Mouse (Mus musculus) E14TG2a.4 (cell line): Measurements from ENCODE around the gene Runx2.

Source experiments
- CTCF ChIP-seq: conservative IDR thresholded peaks from 2 replicates; pipeline ENCODE4 v1.5.1; 2014; ENCODE audit warnings: low read length
- NANOG ChIP-seq: IDR thresholded peaks from 2 replicates; pipeline ENCODE4 v1.6.1; 2014; ENCODE audit warnings: borderline replicate concordance, low read length, mixed read lengths

GRCm38 (mm10) chr17:44654503-44654902 lies 160.1 kb downstream of the Runx2 start:
- TF ChIP-seq CTCF, result no peak
- TF ChIP-seq NANOG, result no peak
